In the genomic region with DNA sequence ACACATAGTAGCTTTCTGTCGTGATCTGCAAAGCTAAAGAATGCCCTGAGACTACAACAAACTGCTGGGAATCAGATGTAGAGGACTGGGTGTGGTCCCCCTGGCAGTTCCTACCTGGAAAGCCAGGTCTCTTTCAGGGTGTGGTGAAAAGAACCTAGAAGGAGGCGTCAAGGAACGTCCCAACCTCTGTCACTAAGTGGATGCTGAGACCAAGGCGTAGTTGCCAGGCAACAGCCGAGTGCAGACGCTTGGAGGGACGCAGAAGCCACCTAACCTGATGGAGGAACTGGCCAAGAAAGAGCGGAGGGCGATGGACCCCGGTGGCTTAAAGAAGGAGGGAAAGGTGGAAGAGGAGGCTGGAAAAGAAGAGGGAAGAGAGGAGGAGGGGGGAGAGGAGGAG, we compare ENCODE assay signal across 8 mouse cellular contexts. TPM values are rescaled to one million over a fixed set of nuclear protein-coding genes. Genes with fewer than 3 reads are reported as not detected.
DNase-seq lines count a peak whose midpoint lies in the region; ATAC-seq and TF ChIP-seq lines count a peak whose summit lies in the region.

A gene (plus strand): TSS at position 223 of the 400 bp plus-strand sequence.

- H3K36me3 ChIP-seq in kidney, postnatal 0 days (ENCODE audit: insufficient read depth, low read length) = no peaks in the 10 kb centered on the region
- H3K36me3 ChIP-seq in embryonic facial prominence, embryonic 12.5 days = peaks cover 8% of the 10 kb centered on the region
- peaks cover 10% of the 10 kb centered on the region for H3K36me3 ChIP-seq in intestine, embryonic 16.5 days (ENCODE audit: control insufficient read depth, insufficient read depth, low read length)
- peaks cover 4% of the 10 kb centered on the region; the same call in 1 of the 2 replicates for H3K36me3 ChIP-seq in midbrain, embryonic 14.5 days (ENCODE audit: control insufficient read depth, insufficient read depth, low read length)
- peaks cover 3% of the 10 kb centered on the region; the same call in 1 of the 2 replicates for H3K36me3 ChIP-seq in thymus, adult 2 months (ENCODE audit: control insufficient read depth, insufficient read depth, low read length)

- no peaks in the 10 kb centered on the region for H3K4me1 ChIP-seq in kidney, postnatal 0 days (replicated peaks; ENCODE audit: insufficient read depth, low read length)
- no peaks in the 10 kb centered on the region for H3K4me1 ChIP-seq in embryonic facial prominence, embryonic 12.5 days
- H3K4me1 ChIP-seq in intestine, embryonic 16.5 days (ENCODE audit: control insufficient read depth, insufficient read depth, low read length) = no peaks in the 10 kb centered on the region
- H3K4me1 ChIP-seq in midbrain, embryonic 14.5 days (ENCODE audit: control insufficient read depth, insufficient read depth, low read length) = no peaks in the 10 kb centered on the region
- H3K4me1 ChIP-seq in thymus, adult 2 months (replicated peaks; ENCODE audit: control insufficient read depth, insufficient read depth, low read length) = no peaks in the 10 kb centered on the region

- ATAC-seq in kidney, postnatal 0 days (replicated peaks; ENCODE audit: low FRiP score, low read depth) = no peak
- no peak for ATAC-seq in embryonic facial prominence, embryonic 12.5 days (ENCODE audit: insufficient number of reproducible peaks, insufficient read depth, low FRiP score, low TSS enrichment)
- ATAC-seq in intestine, embryonic 16.5 days = peak; percentile 40
- 0 out of 2 replicates have a peak, but pooled peaks have one; percentile 36 for ATAC-seq in midbrain, embryonic 14.5 days (ENCODE audit: low FRiP score, low TSS enrichment)

- 12% methylated on average over 10 of the region's 10 CpGs for WGBS in kidney, postnatal 0 days
- 10% methylated on average over 9 of the region's 10 CpGs for WGBS in embryonic facial prominence, embryonic 12.5 days
- 7% methylated on average over 10 of the region's 10 CpGs for WGBS in intestine, embryonic 16.5 days
- WGBS in midbrain, embryonic 14.5 days = 10% methylated on average over 10 of the region's 10 CpGs
- 20% methylated on average over 10 of the region's 10 CpGs for WGBS in thymus, adult 2 months

- TF ChIP-seq POLR2A in thymus, adult 2 months (IDR thresholded peaks at IDR 0.05; ENCODE audit: control insufficient read depth, extremely low read depth, insufficient read depth, low read length, poor library complexity) = no peak

- no peaks in the 10 kb centered on the region for H3K27me3 ChIP-seq in kidney, postnatal 0 days (ENCODE audit: insufficient read depth, low read length)
- no peaks in the 10 kb centered on the region for H3K27me3 ChIP-seq in embryonic facial prominence, embryonic 12.5 days
- no peaks in the 10 kb centered on the region for H3K27me3 ChIP-seq in intestine, embryonic 16.5 days (replicated peaks; ENCODE audit: control insufficient read depth, insufficient read depth, low read length)
- H3K27me3 ChIP-seq in midbrain, embryonic 14.5 days (ENCODE audit: control insufficient read depth, insufficient read depth, low read length) = no peaks in the 10 kb centered on the region
- no peaks in the 10 kb centered on the region; the same call in 1 of the 2 replicates for H3K27me3 ChIP-seq in thymus, adult 2 months (ENCODE audit: control insufficient read depth, insufficient read depth, low read length)

- DNase-seq in kidney, postnatal 0 days (ENCODE audit: low spot score) = no peak
- no peak for DNase-seq in kidney, postnatal 10 days
- DNase-seq in midbrain, embryonic 14.5 days = peak; percentile 54
- DNase-seq in adrenal gland, postnatal 36 days = no peak
- DNase-seq in thymus, adult 2 months = no peak
- DNase-seq in urinary bladder, postnatal 14 days (ENCODE audit: low spot score) = no peak

- no peak within 1 kb of the TSS for H3K27ac ChIP-seq in kidney, postnatal 0 days
- H3K27ac ChIP-seq in embryonic facial prominence, embryonic 12.5 days = no peak within 1 kb of the TSS
- H3K27ac ChIP-seq in intestine, embryonic 16.5 days (ENCODE audit: low read length) = no peak within 1 kb of the TSS
- H3K27ac ChIP-seq in midbrain, embryonic 14.5 days (replicated peaks; ENCODE audit: low read depth, low read length) = no peak within 1 kb of the TSS
- H3K27ac ChIP-seq in thymus, adult 2 months (ENCODE audit: control insufficient read depth, insufficient read depth, low read length) = no peak within 1 kb of the TSS

- no peak within 1 kb of the TSS for H3K4me3 ChIP-seq in kidney, postnatal 0 days (replicated peaks; ENCODE audit: low read depth, low read length)
- 0 out of 2 replicates have a peak within 1 kb of the TSS, but pooled peaks have one; percentile 0 for H3K4me3 ChIP-seq in embryonic facial prominence, embryonic 12.5 days
- H3K4me3 ChIP-seq in intestine, embryonic 16.5 days (ENCODE audit: low read length) = peak within 1 kb of the TSS; percentile 31
- peak within 1 kb of the TSS; percentile 18 for H3K4me3 ChIP-seq in midbrain, embryonic 14.5 days (replicated peaks; ENCODE audit: low read depth, low read length)
- no peak within 1 kb of the TSS for H3K4me3 ChIP-seq in thymus, adult 2 months (ENCODE audit: control insufficient read depth, insufficient read depth, low read length)

- H3K4me2 ChIP-seq in kidney, postnatal 0 days (ENCODE audit: low read length) = peak within 1 kb of the TSS; percentile 45
- peak within 1 kb of the TSS; percentile 38 for H3K4me2 ChIP-seq in embryonic facial prominence, embryonic 12.5 days (replicated peaks)
- H3K4me2 ChIP-seq in intestine, embryonic 16.5 days (ENCODE audit: low read depth, low read length) = peak within 1 kb of the TSS; percentile 50
- peak within 1 kb of the TSS; percentile 49 for H3K4me2 ChIP-seq in midbrain, embryonic 14.5 days (ENCODE audit: low read length)

- H3K9ac ChIP-seq in kidney, postnatal 0 days (ENCODE audit: low read depth, low read length) = no peak within 1 kb of the TSS
- no peak within 1 kb of the TSS for H3K9ac ChIP-seq in embryonic facial prominence, embryonic 12.5 days
- no peak within 1 kb of the TSS for H3K9ac ChIP-seq in intestine, embryonic 16.5 days (ENCODE audit: low read depth, low read length)
- H3K9ac ChIP-seq in midbrain, embryonic 14.5 days (replicated peaks; ENCODE audit: low read length) = peak within 1 kb of the TSS; percentile 39; the same call in 1 of the 2 replicates

- no peaks in the 10 kb centered on the region for H3K9me3 ChIP-seq in kidney, postnatal 0 days (replicated peaks; ENCODE audit: low read length)
- no peaks in the 10 kb centered on the region for H3K9me3 ChIP-seq in embryonic facial prominence, embryonic 12.5 days
- no peaks in the 10 kb centered on the region for H3K9me3 ChIP-seq in intestine, embryonic 16.5 days (ENCODE audit: control insufficient read depth, low read length)
- H3K9me3 ChIP-seq in midbrain, embryonic 14.5 days (ENCODE audit: control insufficient read depth, low read length) = no peaks in the 10 kb centered on the region

- no peak for TF ChIP-seq CTCF in kidney, postnatal 0 days (IDR thresholded peaks at IDR 0.05; ENCODE audit: low read depth)
- TF ChIP-seq CTCF in thymus, adult 2 months (IDR thresholded peaks at IDR 0.05; ENCODE audit: borderline replicate concordance, control insufficient read depth, extremely low read depth, insufficient read depth, low read length, poor library complexity) = no peak

RNA-seq across cellular contexts. Expression of the gene that starts here (rescaled TPM):
- polyA plus RNA-seq in kidney, postnatal 0 days (2015; fragmentation: Nextera tagmentation; extraction: Ambion mirVana) = 0.40 and 0.43 TPM in 2 replicates
- polyA plus RNA-seq in embryonic facial prominence, embryonic 12.5 days (2016; fragmentation: Nextera tagmentation; extraction: Ambion mirVana) = 0.36 and 1.2 TPM in 2 replicates
- 0.17 and 0.45 TPM in 2 replicates for polyA plus RNA-seq in intestine, embryonic 16.5 days (2015; fragmentation: Nextera tagmentation; extraction: Ambion mirVana)
- 4.6 and 9.5 TPM in 2 replicates for polyA plus RNA-seq in midbrain, embryonic 14.5 days (2014; fragmentation: Nextera tagmentation; extraction: Ambion mirVana)
- total RNA-seq in adrenal gland, postnatal 36 days (2021) = under 1 TPM in 1 of 2 experiments, not detected in 1; 0.36 TPM
- polyA plus RNA-seq in thymus, adult 2 months (2012; rRNA removed) = 0.05 and 0.11 TPM in 2 replicates

Comparison
In these comparisons a context has a peak if more than half of its experiments do, and no peak if none do; other contexts are left out.
1. Peak in ATAC-seq, H3K4me3 ChIP-seq and H3K4me2 ChIP-seq in intestine, embryonic 16.5 days; RNA of the gene not detected or under 1 TPM.
2. H3K4me3 ChIP-seq: peak in embryonic facial prominence, embryonic 12.5 days (single experiment) and midbrain, embryonic 14.5 days (single experiment); none in kidney, postnatal 0 days (single experiment) and thymus, adult 2 months (single experiment).
3. Peak in every context shown above with its lines, with median percentiles within 50 percentile points of each other: H3K4me2 ChIP-seq.